Mouse (Mus musculus) adrenal gland, adult 18-20 months (tissue): ENCODE data around the gene Tmem131l. TPM values are rescaled to one million over a fixed set of nuclear protein-coding genes. Genes with fewer than 3 reads are reported as not detected.

Source experiments
- DNase-seq, 2 experiments: peaks; one replicate each; pipeline ENCODE4 v3.0.0; 2021 to 2022; ENCODE audit warnings: low spot score in 2 of 2
- total RNA-seq, 2 experiments: library from RNA; stranded (reverse); gene quantifications; 1 replicate in 1 of 2; 2 replicates in 1 of 2; pipeline ENCODE4 v1.2.3; 2021

The Tmem131l gene
- total RNA-seq, 2 experiments from 2014 or later = 14.0 to 26.4 TPM

DNA sequence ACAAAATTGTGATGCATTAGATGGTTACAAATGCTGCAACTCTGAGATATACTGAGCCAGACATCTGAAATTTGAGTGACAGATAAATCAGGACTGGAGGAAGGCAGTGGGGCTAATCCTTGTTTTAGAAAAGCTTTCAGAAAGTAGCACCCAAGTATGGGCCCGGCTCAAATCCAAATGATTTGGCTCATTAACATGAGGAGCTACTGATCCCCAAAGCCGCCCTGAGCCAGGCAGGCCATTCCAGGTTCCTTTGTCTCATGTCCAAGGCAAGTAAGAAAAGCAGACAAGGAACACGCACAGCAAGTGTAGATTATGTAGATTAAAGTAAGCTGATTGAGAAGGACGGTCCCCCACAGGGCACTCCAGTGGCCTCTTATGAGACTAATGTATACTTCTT lies 57.2 kb downstream of the Tmem131l start:
- no peak for DNase-seq

DNA sequence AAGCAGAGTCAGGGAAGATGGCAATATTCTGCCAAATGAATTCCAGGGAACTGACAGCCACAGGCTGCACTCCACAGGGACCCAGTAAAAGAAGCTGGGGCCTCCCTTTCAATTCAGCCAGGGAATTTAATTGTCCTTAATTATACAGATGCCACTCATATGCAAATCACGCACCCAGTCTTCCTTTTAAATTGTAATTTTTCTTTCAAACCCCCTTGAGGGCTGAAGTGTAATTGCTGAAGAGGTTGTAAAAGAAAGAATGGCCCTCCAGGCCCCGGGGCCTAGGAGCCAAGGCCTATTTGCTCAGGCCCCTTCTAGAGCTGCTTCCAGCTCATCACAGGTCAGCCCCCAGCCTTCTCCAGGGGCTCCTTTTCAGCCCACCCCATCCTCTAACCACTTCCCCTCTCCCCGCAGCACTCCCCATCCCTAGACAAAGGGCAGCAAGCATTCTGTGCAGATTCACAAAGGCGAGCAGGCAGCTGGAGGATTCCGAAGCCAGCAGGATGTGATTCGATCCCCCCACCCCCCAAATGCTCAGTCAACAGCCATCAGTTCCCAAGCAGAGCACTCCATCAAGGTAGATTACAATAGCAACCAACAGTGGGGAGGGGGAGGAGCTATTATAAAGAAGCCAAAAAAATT lies 59.6 kb downstream of the Tmem131l start:
- DNase-seq = no peak

DNA sequence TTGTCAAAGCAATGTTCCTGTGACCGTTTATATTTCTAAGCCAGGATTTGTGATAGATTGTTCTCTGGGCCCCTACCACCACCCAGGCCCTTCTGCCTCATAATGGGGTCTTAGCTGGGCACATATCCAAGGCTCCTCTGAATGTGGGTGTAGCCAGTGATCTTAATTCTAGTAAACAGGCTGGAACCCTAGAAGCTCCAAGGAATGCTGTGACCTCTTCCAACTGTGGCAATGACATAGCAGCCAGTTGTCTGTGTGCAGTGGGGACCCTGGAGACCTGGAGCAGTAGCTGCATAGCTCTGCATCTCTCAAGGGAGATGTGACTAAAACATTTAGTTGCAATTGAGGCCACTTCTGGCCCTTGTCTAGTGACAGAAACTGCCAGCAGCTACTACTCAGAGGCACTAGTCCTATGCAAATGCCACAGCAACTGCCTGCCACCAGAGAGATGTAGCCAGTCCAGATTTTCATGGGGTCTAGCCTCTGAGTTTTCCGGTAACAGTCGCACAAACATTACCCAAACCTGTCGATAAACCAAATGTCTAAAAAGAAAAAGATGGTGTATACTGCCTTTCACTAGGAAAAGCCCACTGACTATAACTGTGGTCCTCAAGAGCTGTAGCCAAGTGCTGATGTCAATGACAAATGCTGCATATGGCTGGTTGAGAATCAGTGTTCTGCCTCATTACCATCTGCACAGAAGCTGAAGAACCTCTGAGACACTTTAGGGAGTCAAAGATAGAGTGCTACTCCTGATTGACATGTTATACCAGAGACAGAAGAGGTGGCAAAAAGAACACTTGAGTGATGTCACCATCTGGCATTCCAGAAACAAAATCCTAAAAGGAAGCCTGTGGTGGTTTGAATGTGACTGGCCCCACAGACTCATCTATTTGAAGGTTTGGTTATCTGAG lies 61.2 kb downstream of the Tmem131l start:
- DNase-seq = no peak

DNA sequence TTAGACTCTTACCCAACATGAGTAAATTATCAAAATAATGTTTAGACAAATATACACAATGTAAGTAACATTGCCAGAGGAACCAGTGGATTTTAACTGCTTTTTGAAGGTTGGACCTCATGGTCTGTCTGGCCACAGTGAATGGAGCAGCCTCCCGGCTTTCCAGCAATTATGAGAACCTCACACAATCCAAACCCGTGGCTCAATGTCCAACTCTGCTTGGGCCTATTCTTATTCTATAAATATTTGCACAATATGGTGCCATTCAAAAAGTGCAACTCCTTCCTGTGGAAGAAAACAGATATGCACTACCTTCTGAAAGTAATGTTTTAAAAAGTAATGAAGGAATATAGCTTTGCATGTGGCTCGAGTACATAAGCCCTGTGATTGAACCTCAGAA lies 62.2 kb downstream of the Tmem131l start:
- DNase-seq = no peak

DNA sequence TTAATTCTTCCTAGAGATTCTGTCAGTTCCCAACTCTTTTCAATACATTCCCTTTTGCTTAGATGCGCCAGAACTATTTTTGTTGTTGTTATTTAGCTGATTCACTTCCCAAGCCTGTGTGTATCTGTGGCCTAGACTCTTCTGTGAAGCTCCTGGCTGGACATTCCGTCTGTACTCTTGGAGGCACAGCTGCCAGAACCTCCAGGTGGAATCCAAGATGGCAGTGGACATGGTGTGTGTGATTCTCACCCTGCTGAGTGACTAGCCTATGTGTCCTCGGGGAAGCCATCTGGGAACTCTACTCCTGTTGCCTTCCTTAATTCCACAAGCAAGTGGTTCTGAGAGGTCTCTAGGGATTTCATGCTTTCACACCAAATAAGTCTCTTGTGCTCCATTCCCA lies 63.8 kb downstream of the Tmem131l start:
- DNase-seq = no peak

DNA sequence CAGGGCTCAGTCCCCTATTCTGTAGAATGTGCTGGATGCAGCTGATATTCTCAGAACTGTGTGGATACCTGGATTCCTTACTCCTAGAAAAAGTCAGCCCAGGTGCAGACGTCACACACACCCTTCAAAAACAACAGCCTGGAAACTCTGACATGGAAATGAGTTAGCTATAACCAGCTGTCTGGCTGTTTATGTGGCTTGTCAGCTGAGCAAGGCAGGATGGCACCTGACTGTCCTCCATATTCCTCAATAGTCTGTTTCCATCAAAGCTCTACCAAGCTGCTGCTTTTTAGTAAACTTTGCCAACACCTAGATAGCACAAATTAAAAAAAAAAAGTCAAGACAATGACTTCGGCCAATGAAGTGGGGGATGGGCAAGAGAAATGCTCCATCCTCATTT lies 66.6 kb downstream of the Tmem131l start:
- DNase-seq = no peak

DNA sequence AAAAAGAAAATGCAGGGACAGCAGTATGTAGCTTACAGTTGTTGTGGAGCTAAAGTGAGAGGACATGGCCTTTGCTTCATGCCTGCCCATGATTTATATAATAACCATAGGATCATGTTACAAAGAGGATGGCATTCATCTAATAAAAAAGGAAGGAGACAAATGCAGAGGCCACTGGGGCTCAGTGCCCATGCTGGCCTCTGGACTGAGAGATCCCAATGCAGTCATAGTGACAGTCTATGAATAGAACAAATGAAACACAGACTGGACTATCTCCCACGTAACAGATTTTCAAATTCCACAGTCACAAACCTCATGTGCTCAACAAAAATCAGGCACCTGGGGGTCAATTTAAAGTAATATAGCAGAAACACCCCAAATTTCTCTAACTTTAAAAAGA lies 69.3 kb downstream of the Tmem131l start:
- no peak for DNase-seq

DNA sequence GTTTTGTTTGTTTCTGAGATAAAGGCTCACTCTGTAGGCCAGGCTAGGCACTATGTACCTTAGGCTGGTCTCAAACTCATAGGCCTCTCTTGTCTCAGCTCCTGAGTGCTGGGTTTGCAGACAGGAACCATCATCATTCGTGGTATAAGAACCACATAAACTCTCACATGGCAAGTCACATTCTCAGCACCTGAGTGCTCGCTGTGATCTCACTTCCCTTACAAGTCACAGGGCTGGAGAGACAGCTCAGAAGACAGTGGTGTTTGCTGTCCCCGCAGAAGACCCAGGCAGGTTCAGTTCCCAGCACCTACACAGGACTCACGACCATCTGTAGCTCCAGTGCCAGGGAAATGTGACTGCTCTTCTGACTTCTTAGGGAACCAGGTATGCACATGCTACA lies 70.9 kb downstream of the Tmem131l start:
- DNase-seq = no peak

DNA sequence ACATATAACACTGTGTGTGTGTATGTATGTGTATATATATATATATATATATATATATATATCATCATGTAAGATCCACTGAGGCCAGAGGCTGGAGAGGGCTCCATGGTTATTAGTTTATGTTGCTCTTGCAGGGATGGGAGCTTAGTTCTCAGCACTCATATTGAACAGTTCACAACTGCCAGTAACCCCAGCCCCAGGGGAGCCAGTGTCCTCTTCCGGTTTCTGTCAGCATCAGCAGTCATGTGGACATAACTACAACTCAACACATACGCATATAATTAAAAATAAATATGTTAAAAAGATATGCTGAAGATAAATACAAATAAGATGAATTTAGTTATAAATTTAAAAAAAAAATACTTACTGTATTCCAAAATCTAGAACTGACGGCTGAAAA lies 72.2 kb downstream of the Tmem131l start:
- no peak for DNase-seq

DNA sequence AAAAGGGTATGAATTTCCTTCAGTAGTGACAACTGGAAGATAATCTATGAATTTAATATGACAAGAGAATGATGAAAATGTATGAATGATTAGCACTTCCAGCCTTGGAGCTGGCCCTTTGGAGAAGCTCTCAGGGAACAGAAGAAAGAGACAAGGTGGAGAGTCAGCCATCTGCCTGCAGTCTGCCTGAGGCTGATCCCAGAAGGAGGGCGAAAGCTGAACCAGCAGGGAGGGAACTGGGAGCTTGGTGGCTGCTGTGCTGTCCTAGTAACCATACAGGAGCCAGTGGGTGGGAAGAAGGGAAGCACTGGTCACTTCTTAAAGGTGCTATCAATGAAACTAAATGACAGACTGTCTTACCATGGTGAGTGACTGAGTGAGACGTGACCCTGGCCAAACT lies 74.6 kb downstream of the Tmem131l start:
- DNase-seq = no peak

DNA sequence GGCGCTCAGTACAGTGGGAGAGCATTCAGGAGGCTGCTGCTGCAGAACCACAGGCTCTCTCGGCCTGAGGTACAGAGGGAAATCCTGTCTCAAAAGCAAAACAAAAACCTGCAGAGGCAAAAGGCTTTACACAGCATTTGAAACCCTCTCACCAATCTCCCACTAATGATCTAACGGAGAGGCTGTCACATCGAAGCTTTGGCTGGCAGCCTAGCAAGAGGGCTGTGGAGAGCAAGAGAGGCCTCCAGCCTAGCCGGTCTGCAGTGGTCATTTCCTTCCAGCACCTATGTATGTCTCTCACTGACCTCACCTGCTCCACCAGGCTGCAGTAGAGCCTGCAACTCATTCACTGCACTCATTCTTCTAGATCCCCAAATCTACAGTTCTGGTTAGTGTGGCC lies 76.3 kb downstream of the Tmem131l start:
- no peak for DNase-seq

DNA sequence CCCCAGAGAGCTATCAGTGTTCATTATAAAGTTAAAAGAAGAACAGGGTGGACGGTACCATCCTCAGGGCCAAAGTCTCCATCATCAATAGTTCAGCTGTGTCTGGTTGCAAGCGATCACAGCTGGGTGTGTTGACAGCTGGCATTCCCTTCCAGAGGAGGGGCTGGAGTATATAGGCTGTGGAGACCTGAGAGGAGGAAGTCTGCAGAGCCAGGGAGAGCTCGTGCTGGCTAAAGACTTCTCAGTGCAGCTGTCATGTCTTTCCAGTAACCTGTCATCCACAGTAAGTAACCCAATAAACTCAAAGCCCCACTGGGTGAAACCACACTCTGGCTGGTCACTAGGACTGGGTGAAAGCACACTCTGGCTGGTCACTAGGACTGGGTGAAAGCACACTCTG lies 77.4 kb downstream of the Tmem131l start:
- DNase-seq = no peak

DNA sequence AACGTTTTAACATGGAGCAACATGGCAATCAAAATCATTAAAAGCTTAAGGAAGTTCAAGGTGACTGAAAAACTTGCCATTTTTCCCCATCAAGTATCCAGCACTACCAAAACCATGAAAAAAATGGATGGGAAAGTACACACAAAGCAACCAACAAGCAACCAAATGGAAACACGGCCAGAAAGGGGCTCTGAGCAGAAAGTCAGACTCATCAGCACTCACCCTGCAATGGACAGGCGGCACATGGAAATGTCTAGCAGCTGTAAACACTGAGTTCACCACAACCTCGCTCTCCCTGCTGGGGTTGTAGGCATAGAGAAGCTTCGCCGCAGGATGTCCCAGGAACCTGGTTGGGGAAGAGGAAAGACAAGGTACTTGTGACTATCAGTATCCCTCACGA lies 77.9 kb downstream of the Tmem131l start:
- no peak for DNase-seq

DNA sequence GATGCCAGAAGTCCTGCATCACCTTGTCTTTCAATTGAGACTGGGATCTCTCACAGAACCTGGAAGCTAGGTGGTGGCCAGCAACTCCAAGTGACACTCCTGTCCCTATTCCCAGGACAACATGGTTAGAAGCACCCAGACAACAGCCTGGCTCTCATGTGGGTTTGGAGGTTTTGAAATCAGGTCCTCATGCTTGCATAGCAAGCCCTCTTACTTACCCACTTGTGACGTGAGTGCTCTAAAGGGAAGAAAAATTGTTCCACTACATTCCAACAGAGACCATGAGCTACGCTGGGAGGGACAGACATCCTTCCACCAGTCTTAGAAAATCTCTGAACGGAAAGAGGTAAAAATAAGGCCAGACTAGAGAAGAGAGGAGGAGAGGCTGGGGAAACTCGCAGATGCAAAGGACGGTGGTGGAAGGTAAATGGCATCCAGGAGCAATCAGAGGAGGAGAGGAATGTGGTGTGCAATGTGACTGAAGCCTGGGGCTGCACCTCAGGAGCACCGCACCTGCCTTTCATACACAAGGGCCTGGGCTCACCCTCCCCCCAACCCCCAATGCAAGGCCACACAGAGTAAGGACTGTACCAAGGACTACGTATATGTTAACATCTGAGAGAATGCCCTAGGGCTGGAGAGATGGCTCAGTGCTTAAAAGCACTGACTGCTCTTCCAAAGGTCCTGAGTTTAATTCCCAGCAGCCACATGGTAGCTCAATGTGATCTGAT lies 80.9 kb downstream of the Tmem131l start:
- DNase-seq = no peak

DNA sequence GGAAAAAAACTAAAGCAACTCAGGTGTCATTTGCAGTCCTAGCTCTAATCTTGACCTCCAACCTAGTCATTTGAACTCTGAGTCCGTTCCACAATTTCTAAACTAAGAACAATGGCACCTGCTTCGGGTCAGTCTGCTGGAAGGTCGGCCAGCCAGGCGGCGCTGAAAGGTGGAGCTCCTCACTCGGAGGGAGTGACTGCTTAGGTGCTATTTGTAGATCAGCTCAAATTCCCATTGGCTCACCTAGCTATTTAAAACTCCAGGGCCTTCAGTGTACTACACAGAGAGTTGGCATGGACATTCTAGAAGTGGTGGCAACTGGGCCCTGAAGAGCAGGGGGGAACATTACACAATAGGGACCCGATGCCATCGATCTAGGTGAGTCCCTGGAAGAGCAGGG lies 86.1 kb downstream of the Tmem131l start:
- DNase-seq = no peak

DNA sequence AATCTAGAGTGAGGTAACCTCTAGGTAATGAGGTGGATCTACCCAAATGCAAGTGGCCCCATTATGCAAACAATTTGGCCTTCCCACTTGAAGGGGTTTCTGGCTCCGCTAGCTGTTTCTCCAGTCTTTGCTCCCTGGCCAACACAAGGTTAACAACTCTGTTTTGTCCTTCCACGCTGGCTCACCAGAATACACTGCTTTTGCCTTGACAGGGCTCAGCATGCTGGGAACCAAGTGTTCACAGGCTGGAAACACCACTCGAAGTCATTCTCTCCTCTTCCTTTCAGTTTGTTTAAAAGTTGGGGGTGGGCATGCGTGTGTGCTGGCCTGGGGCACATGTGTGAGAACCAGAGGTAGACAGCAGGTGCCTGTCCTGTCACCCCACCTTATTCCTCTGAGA lies 91.2 kb downstream of the Tmem131l start:
- no peak for DNase-seq

DNA sequence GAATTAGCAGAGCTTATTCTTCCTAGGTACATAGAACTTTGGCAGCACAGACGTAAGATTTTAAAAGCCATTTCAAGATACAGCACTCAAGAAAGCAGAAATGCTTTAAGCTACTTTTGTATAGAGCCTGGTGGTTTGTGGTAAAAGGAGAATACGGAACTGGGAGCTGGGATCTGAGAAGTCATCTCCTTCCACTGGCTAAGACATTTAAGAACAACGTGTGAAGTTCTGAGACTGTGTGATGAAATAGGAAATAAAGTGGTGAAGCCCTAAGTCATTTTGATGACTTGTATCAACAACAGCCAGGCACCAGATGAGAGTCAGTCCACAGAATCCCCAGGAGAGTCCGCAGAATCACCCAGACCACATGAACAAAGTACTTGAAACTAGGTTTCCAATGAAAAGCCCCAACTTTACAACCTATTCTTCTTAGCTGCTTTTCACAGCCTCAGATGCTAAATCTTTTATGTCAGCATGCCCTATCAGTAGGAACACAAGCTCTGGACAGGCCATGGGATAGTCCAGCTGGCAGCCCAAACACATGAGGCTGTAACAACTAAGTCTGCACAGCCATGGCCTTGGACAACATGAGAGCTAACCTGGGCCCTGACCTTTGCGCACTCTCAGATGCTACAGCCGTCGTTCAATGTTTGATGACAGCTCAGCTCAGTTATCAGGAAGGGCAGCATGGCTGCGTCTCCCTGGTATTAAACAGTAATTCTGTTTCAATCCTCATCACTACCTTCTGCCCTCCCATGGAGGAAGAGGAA lies 92.3 kb downstream of the Tmem131l start:
- no peak for DNase-seq

DNA sequence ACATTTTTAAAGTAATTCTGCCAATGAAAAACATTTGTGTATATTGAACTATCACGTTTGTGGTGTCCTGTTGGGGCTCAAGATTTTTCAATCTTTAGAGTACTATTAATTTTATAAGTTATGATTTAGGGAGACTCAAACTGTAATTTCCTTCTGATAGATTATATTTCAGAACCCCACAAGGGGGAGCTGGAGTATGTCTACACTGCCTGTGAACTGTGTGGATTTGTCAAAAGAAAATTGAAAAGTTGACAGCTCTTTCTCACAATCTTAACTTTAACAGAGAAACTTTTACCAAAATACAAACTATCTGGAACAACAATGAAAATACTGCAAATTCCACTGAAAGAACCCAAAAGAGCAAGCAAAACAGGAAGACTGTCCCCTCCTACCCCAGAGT lies 93.1 kb downstream of the Tmem131l start:
- DNase-seq = no peak

DNA sequence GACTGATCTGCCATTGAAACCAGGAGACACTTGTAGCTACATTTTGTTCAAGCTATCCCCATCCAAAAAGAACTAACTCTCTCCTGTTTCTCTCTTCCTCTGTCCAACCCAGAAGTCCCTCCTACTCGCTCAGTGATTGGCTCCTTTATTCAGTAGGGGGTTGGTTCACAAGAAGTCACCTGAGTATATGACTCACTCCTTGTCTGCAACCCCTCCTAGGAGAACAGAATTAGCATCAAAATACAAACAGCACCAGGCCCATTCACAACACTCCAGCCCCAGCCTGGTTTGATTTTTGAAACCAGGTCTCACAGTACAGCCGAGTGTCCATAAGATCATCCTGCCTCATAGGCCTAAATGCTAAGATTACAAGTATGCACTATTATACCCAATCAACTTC lies 96.3 kb downstream of the Tmem131l start:
- no peak for DNase-seq

DNA sequence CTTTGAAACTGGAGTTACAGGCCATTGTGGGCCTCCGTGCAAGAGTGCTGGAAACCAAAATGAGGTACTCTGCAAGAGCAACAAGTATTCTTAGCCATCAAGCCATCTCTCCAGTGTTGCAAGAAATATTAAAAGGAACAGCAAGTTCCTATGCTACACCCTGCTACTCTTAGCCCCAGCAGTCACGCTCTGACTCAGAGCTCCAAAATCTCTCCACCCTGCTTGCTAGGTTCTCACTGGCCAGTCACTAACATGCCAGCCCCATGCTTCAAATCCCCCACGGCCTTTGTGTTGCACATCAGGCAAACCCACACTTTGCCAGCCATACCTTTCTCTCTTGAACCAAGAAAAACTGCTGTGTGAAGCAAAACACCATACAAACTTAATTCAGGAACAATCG lies 96.8 kb downstream of the Tmem131l start:
- DNase-seq = no peak

DNA sequence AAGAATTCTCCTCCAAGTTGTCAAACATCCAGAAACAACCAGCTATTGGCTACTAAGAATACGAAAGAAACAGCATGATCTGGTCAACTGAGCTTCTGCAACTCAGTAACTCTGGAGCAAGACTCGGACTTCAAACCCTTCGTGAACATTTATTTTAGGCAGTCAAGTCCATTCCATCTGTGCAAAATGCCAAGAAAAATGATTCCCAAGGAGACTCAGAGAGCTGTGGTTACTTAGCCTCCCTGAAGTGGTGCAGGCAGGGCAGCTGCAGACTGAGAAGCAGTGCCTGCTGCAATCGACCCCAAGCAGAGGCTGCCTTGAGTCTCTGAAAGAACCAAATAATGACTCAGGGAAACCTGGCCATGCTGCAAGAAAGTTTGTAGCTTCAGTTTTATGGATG lies 98.1 kb downstream of the Tmem131l start:
- DNase-seq = no peak
